Mouse (Mus musculus): ENCODE results near the gene Gapt.

Gene Gapt

GRCm38 (mm10) chr13:110346707-110347106 is 10.3 kb downstream of the Gapt start:
- no peak for DNase-seq (ENCODE audit: low read depth, low spot score)

- DNase-seq (ENCODE audit: low read depth, low spot score) = no peak
Observed at GRCm38 (mm10) chr13:110342602-110343001, 14.4 kb downstream of the Gapt start.

DNA sequence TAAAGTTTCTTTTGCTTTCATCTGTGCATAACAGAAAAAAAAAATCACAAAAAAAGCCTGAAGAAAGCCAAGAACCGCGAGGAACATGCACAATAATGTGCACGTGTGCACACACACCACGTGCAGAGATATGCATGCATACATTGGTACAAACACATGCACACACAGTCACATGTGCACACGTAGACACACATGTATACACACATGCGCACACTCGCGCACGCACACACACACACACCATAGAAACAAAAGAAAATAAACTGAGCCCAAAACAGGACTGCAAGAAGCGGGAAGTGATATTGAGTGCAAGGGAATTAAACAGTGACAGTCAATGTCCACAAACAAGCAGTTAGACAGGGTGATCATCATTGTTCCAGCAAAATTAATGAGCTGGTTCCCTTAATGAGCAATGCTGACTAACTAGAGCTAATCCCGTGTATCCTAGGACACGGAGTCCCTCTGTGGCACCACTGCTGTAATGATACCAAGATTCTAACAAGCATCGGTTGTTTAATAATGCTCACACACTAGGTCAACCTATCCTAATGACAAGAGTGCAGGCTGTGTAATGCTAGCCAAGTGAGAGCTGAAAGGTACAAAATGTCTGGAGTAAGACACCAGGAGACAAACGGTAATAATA is 23.9 kb downstream of the Gapt start:
- no peak for DNase-seq (ENCODE audit: low read depth, low spot score)

DNA sequence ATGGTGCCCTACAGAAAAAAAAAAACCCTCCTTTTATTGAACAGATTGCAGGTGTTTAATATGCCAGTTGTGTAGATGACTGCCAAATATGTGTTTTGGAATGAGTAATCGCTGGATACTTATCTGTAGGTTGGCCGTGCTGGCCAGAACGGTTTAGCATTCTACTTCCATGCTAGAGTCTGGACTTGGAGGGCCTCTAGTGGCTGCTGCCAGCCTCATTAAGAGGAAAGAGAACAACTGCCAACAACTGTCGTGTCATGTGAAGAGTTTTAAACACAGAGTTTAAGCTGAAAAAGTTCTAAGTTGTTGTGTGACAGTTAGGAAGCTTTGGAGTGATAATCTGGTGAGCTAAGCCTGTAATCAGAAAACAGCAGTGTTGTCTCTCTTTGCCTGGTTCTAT is 38.3 kb downstream of the Gapt start:
- no peak for DNase-seq (ENCODE audit: low read depth, low spot score)

DNA sequence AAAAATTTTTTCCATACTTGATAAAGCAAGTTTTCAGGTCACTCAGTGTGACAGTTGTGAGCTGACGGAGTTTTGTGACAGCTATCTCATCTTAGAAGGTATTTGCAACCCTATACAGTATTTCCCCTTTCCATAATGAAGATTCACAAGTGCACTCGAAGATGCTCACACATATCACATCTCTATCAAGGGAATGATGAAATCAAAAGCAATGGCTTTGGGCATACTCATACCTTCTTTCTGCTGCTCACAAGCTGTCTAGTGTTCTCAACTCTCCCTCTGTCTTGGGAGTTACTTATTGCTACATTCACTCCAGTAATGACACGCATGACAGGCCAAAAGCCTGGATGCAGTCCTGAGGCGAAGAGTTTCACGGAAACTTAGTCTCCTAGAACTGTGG is 49.8 kb downstream of the Gapt start:
- no peak for DNase-seq (ENCODE audit: low read depth, low spot score)

Measured in CD4-positive, CD25-positive, alpha-beta regulatory T cell, adult 2 months (primary cell).